Mouse (Mus musculus): ENCODE data around the gene Eif4g1. TPM values are rescaled to one million over a fixed set of nuclear protein-coding genes. Genes with fewer than 3 reads are reported as not detected.

Eif4g1 gene
- total and polyA plus RNA-seq, 3 experiments = 403 to 519 (median 473) TPM

DNA sequence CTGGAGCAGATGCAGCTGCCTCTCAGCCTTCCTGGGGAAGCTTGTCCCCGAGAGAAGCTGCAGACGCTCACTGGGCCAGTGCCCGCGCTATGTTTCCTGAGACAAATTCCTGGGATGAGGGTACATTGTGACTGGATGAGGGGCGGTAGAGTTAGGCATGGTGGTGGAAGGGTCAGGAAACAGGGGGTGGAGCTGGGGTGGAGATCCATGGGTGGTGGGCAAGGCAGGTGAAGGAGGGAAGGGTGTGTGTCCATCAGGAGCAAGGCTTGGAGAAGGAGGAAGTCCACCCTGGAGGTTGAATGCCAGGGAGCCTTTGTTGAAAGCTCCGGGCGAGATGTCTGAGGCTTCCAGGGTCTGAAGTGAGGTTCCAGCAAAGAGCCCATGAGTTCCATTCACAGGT lies 57.2 kb downstream of the Eif4g1 start:
- Histone ChIP-seq H3K4me3 (replicated peaks in 1 of 3; ENCODE audit: low read depth in 2 of 3, low read length in 2 of 3, poor library complexity in 1 of 3) (no peak overlapping the region), H3K27ac (ENCODE audit: insufficient read depth, low read depth) (no peak overlapping the region), H3K4me1 (ENCODE audit: control insufficient read depth in 1 of 2, insufficient read depth in 2 of 2) (peaks cover 0 to 7% of the 10 kb centered on the region in 2 experiments; a peak in 2 of 4 replicates), H3K9ac (ENCODE audit: insufficient read depth, low read depth) (no peak overlapping the region), H3K9me3 (replicated peaks; ENCODE audit: low read length) (no peaks in the 10 kb centered on the region), H3K36me3 (replicated peaks in 1 of 2; ENCODE audit: control insufficient read depth in 1 of 2, insufficient read depth in 1 of 2, low read length in 1 of 2) (peaks cover 17 to 32% of the 10 kb centered on the region in 2 experiments), H3K4me2 (ENCODE audit: insufficient read depth, low read depth, poor library complexity, severe bottlenecking) (no peak overlapping the region), H3K27me3 (replicated peaks) (peaks cover 10% of the 10 kb centered on the region), H3K79me2 (replicated peaks; ENCODE audit: control insufficient read depth, extremely low read depth, insufficient read depth, poor library complexity, severe bottlenecking) (no peaks in the 10 kb centered on the region)
- dilution Hi-C loops (cut with MboI; ENCODE audit: extremely low pct_ligation_motif_present, extremely low pct_unique_long_range_greater_than_20kb, low sequenced_read_pairs) = no loop called here
- DNase-seq (ENCODE audit: extremely low read depth) = no peak
- in situ Hi-C loops (cut with MboI; ENCODE audit: low pct_ligation_motif_present, low pct_unique_long_range_greater_than_20kb, low sequenced_read_pairs) = loop anchor here (10.0 kb wide), 1 partner anchor 459 kb away; no protein-coding TSS in a partner anchor
- TF ChIP-seq POLR2A (IDR thresholded peaks at IDR 0.05; ENCODE audit: low read depth, low read length) (no peak), ELF1 (IDR thresholded peaks at IDR 0.05; ENCODE audit: low read depth, low read length) (no peak), IRF4 (IDR thresholded peaks at IDR 0.05; ENCODE audit: low read depth, low read length) (no peak), SMC3 (IDR thresholded peaks at IDR 0.05; ENCODE audit: low read depth, low read length) (no peak), MEF2A (IDR thresholded peaks at IDR 0.05; ENCODE audit: borderline replicate concordance, low read depth, low read length) (no peak), E2F4 (IDR thresholded peaks at IDR 0.05; ENCODE audit: insufficient replicate concordance, low read depth, low read length) (no peak), JUN (IDR thresholded peaks at IDR 0.05; ENCODE audit: insufficient read depth, low read depth, low read length) (no peak), CHD1 (IDR thresholded peaks at IDR 0.05; ENCODE audit: low read depth, low read length) (no peak), TBP (conservative IDR thresholded peaks at IDR 0.05; ENCODE audit: low read depth, low read length) (no peak), CHD2 (IDR thresholded peaks at IDR 0.05; ENCODE audit: low read length) (no peak)

- Histone ChIP-seq H3K4me1 (ENCODE audit: control insufficient read depth in 1 of 2, insufficient read depth in 2 of 2) (peaks cover 0 to 11% of the 10 kb centered on the region in 2 experiments; a peak in 2 of 4 replicates), H3K79me2 (replicated peaks; ENCODE audit: control insufficient read depth, extremely low read depth, insufficient read depth, poor library complexity, severe bottlenecking) (no peaks in the 10 kb centered on the region), H3K27ac (ENCODE audit: insufficient read depth, low read depth) (no peak overlapping the region), H3K4me2 (ENCODE audit: insufficient read depth, low read depth, poor library complexity, severe bottlenecking) (no peak overlapping the region), H3K9me3 (replicated peaks; ENCODE audit: low read length) (no peaks in the 10 kb centered on the region), H3K27me3 (replicated peaks) (peaks cover 11% of the 10 kb centered on the region), H3K4me3 (replicated peaks in 1 of 3; ENCODE audit: low read depth in 2 of 3, low read length in 2 of 3, poor library complexity in 1 of 3) (no peak overlapping the region), H3K9ac (ENCODE audit: insufficient read depth, low read depth) (no peak overlapping the region), H3K36me3 (replicated peaks in 1 of 2; ENCODE audit: control insufficient read depth in 1 of 2, insufficient read depth in 1 of 2, low read length in 1 of 2) (peaks cover 14 to 27% of the 10 kb centered on the region in 2 experiments)
- dilution Hi-C loops (cut with MboI; ENCODE audit: extremely low pct_ligation_motif_present, extremely low pct_unique_long_range_greater_than_20kb, low sequenced_read_pairs) = no loop called here
- no peak for DNase-seq (ENCODE audit: extremely low read depth)
- in situ Hi-C loops (cut with MboI; ENCODE audit: low pct_ligation_motif_present, low pct_unique_long_range_greater_than_20kb, low sequenced_read_pairs) = loop anchor here (10.0 kb wide), 1 partner anchor 459 kb away; no protein-coding TSS in a partner anchor
- no peak for TF ChIP-seq RCOR1 (conservative IDR thresholded peaks at IDR 0.05; ENCODE audit: low read depth, low read length)
- TF ChIP-seq JUN (IDR thresholded peaks at IDR 0.05; ENCODE audit: insufficient read depth, low read depth, low read length) = no peak
- TF ChIP-seq TBP (conservative IDR thresholded peaks at IDR 0.05; ENCODE audit: low read depth, low read length) = no peak
- no peak for TF ChIP-seq RAD21 (IDR thresholded peaks at IDR 0.05; ENCODE audit: low read depth, low read length)
- TF ChIP-seq TCF12 (IDR thresholded peaks at IDR 0.05; ENCODE audit: low read depth, low read length) = no peak
- TF ChIP-seq MAZ (IDR thresholded peaks at IDR 0.05; ENCODE audit: low read depth, low read length) = no peak
- TF ChIP-seq UBTF (IDR thresholded peaks at IDR 0.05; ENCODE audit: low read depth, low read length) = no peak
- TF ChIP-seq MAFK (IDR thresholded peaks at IDR 0.05; ENCODE audit: insufficient replicate concordance, low read length) = no peak
- TF ChIP-seq KAT2A (IDR thresholded peaks at IDR 0.05; ENCODE audit: insufficient replicate concordance, low read length) = no peak
- no peak for TF ChIP-seq ZC3H11A (IDR thresholded peaks at IDR 0.05; ENCODE audit: low read depth, low read length)
- TF ChIP-seq BHLHE40 (IDR thresholded peaks at IDR 0.05; ENCODE audit: low read depth, low read length) = no peak
- no peak for TF ChIP-seq POLR2A (IDR thresholded peaks at IDR 0.05; ENCODE audit: low read depth, low read length)
- TF ChIP-seq CTCF (conservative IDR thresholded peaks at IDR 0.05 in 1 of 2, IDR thresholded peaks at IDR 0.05 in 1 of 2; ENCODE audit: low read depth in 2 of 2, low read length in 2 of 2) = no peak
- no peak for TF ChIP-seq NRF1 (IDR thresholded peaks at IDR 0.05; ENCODE audit: low read depth, low read length)
Observed at GRCm38 (mm10) chr16:20725750-20726149, 57.6 kb downstream of the Eif4g1 start.

All from CH12.LX (cell line).